Mouse (Mus musculus): ENCODE measurements around the gene Gstp2.

- TF ChIP-seq POLR2A (IDR thresholded peaks at IDR 0.05; ENCODE audit: extremely low read depth, insufficient read depth, low read length) (no peak), CTCF (IDR thresholded peaks at IDR 0.05; ENCODE audit: extremely low read depth, insufficient read depth, low read length) (no peak)
These were observed 53.9 kb downstream of the Gstp2 start for GRCm38 (mm10) chr19:3991966-3992365.

Measured in cortical plate, adult 2 months (tissue).